Mouse (Mus musculus) liver, adult 2 months (tissue): ENCODE measurements around the gene Lmo7. TPM values are rescaled to one million over a fixed set of nuclear protein-coding genes. Genes with fewer than 3 reads are reported as not detected.

ENCODE experiments used
- DNase-seq: peaks from one replicate; pipeline ENCODE4 v3.0.0-alpha.2; 2011; ENCODE audit warnings: low read depth, low spot score; ENCODE audit errors: extremely low read depth
- H3K27ac ChIP-seq: fragments of 200-500 bp; replicated peaks from 2 replicates; pipeline ENCODE4 v1.5.1; 2012; ENCODE audit warnings: low read depth, mild to moderate bottlenecking, control low read depth, inconsistent platforms, low read length; ENCODE audit not compliant: insufficient read depth
- H3K27me3 ChIP-seq: fragments of 200-500 bp; 2 replicates; pipeline ENCODE4 v1.6.1; 2012; ENCODE audit warnings: mild to moderate bottlenecking, moderate library complexity, low read length, inconsistent platforms; ENCODE audit not compliant: control insufficient read depth, insufficient read depth
- H3K36me3 ChIP-seq: fragments of 200-500 bp; 2 replicates; pipeline ENCODE4 v1.6.1; 2012; ENCODE audit warnings: low read length, inconsistent platforms; ENCODE audit not compliant: control insufficient read depth, insufficient read depth
- H3K4me1 ChIP-seq: fragments of 200-500 bp; 2 replicates; pipeline ENCODE4 v1.6.1; 2011; ENCODE audit warnings: low read length; ENCODE audit not compliant: control insufficient read depth, insufficient read depth
- H3K4me3 ChIP-seq: fragments of 200-500 bp; 2 replicates; pipeline ENCODE4 v1.5.1; 2011; ENCODE audit warnings: low read depth, mild to moderate bottlenecking, control low read depth, low read length, moderate library complexity; ENCODE audit not compliant: insufficient read depth
- H3K79me2 ChIP-seq: fragments of 200-500 bp; 2 replicates; pipeline ENCODE4 v1.6.1; 2012; ENCODE audit warnings: inconsistent platforms, mild to moderate bottlenecking, low read length, moderate library complexity; ENCODE audit not compliant: control insufficient read depth, insufficient read depth
- H3K9ac ChIP-seq: fragments of 200-500 bp; 2 replicates; pipeline ENCODE4 v1.6.1; 2012; ENCODE audit warnings: low read depth, mild to moderate bottlenecking, control low read depth, inconsistent platforms, low read length
- CTCF ChIP-seq: fragments of 200-500 bp; IDR thresholded peaks from 2 replicates; pipeline ENCODE4 v1.5.1; 2011; ENCODE audit warnings: low read depth, low read length, control low read depth
- POLR2A ChIP-seq: fragments of 200-500 bp; IDR thresholded peaks from 2 replicates; pipeline ENCODE4 v1.6.1; 2011; ENCODE audit warnings: low read length, control low read depth; ENCODE audit not compliant: insufficient read depth; ENCODE audit errors: extremely low read depth
- WGBS: fragments of 180-500 bp; shearing (Covaris S2); methylation state at CpG from one replicate; pipeline ENCODE4 v1.1.7; 2018; 5-methylcytosine and 5-hydroxymethylcytosine counted together
- polyA plus RNA-seq: library from polyadenylated mRNA; depleted of rRNA; stranded (reverse); fragments of >200 nt; gene quantifications from 2 replicates; pipeline ENCODE4 v1.2.3, GENCODE M21; 2012
- total RNA-seq: library from RNA; depleted of rRNA; stranded (reverse); fragments of >200 nt; gene quantifications from 2 replicates; pipeline ENCODE4 v1.2.3, GENCODE M21; 2014

Lmo7 gene
- total and polyA plus RNA-seq, 2 experiments, result 7.1 to 30.0 TPM

GRCm38 (mm10) chr14:101729972-101730692 is 375 bp downstream of the Lmo7 start:
- Histone ChIP-seq H3K4me3 (peak overlapping the region; percentile 75; the same call in 1 of the 2 replicates), H3K27ac (no peak overlapping the region), H3K36me3 (no peaks in the 10 kb centered on the region), H3K4me1 (no peaks in the 10 kb centered on the region), H3K79me2 (no peaks in the 10 kb centered on the region), H3K27me3 (peaks cover 13% of the 10 kb centered on the region), H3K9ac (no peak overlapping the region)
- no peak for DNase-seq
- WGBS, result 4% methylated on average over 28 of the region's 28 CpGs
- TF ChIP-seq CTCF (no peak), POLR2A (no peak)

DNA sequence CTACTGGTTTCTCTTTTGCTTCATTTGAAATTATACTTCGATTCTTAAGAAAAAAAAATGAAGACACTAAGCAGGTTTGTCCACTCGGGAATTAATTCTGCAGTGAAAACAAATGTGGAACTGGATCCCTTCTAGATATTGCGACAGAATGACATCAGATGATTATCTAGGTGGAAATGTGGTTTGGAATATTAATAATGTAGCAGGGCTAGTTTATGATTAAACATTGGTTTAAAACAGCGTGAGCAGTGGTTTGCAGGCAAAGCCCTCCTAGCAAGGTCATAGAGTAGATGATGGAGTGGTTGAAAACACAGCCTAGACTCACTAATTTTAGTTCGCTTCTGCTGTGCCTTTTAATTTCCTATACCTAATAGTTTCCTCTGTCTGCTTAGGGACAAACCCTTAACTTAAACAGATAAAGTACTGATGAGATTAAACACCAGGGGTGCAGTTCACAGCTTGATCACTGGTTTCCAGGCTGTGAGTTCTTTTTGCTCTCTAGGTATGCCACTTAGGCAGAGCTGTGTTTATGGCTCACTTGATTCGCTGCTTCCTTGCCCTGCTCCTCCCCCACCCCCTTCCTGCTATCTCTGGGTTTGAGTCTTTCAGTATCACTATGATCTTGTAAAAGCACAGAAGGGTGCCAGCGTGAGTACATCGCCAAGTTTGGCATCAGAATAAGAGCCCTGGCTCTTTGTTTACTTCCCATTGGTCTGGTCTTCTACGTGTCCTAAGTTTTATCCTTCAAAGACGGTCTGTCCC is 4.0 kb downstream of the Lmo7 start:
- Histone ChIP-seq H3K4me1 (no peaks in the 10 kb centered on the region), H3K9ac (no peak overlapping the region), H3K4me3 (no peak overlapping the region), H3K27me3 (peaks cover 13% of the 10 kb centered on the region), H3K36me3 (no peaks in the 10 kb centered on the region), H3K79me2 (no peaks in the 10 kb centered on the region), H3K27ac (no peak overlapping the region)
- WGBS, result 25% methylated on average over 10 of the region's 10 CpGs
- DNase-seq, result peak; percentile 8
- no peak for TF ChIP-seq CTCF
- TF ChIP-seq POLR2A, result no peak

- H3K27ac ChIP-seq, result no peak overlapping the region
- 78% methylated on average over 4 of the region's 4 CpGs for WGBS
- no peaks in the 10 kb centered on the region for H3K79me2 ChIP-seq
- no peak overlapping the region for H3K9ac ChIP-seq
- no peaks in the 10 kb centered on the region for H3K4me1 ChIP-seq
- DNase-seq, result no peak
- no peak overlapping the region for H3K4me3 ChIP-seq
- no peaks in the 10 kb centered on the region; the same call in 1 of the 2 replicates for H3K27me3 ChIP-seq
- TF ChIP-seq CTCF, result no peak
- H3K36me3 ChIP-seq, result no peaks in the 10 kb centered on the region
These were observed 7.7 kb downstream of the Lmo7 start for GRCm38 (mm10) chr14:101737501-101737900.

DNA sequence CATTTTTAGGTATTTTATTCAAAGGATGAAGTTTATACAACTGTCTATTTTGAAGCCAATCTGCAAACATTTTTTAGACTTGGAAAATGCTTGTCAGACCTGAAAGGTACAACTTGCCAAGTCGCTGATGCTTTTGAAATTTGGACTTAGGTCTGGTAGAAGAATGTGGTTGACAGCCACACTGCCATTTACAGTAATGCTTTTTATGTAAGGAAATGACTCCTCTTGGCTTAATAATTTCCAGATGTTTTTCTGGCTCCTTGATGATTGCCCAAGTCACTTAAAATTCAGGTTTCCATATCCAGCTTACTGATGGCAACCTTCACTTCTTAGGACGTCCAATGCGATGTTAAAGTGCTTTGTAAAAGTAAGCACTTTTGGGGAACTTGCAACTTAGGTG is 16.9 kb downstream of the Lmo7 start:
- H3K27me3 ChIP-seq, result no peaks in the 10 kb centered on the region
- H3K79me2 ChIP-seq, result no peaks in the 10 kb centered on the region
- no peak overlapping the region for H3K4me3 ChIP-seq
- no peak overlapping the region for H3K27ac ChIP-seq
- DNase-seq, result peak; percentile 63
- H3K4me1 ChIP-seq, result no peaks in the 10 kb centered on the region
- H3K9ac ChIP-seq, result no peak overlapping the region
- TF ChIP-seq POLR2A (no peak), CTCF (no peak)
- WGBS, result 85% methylated on average over 3 of the region's 3 CpGs
- no peaks in the 10 kb centered on the region for H3K36me3 ChIP-seq

DNA sequence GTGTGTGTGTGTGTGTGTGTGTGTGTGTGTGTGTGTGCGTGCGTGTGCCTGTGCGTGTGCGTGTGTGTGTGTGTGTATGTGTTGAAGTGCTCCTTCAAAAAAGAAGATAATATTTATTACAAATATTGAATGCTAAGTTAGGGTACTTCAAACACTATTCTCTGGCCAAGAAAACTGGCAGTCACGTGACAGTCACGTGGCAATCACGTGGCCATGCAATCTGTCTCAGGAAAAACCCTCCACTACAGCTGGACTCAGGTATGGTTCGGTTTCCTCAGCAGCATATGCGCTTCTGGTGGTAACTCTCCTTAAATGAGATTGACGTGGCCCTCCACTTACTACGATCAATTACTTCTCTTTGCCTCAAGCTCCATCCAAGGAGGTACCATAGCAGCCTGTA is 18.1 kb downstream of the Lmo7 start:
- Histone ChIP-seq H3K36me3 (no peaks in the 10 kb centered on the region), H3K9ac (no peak overlapping the region), H3K4me3 (no peak overlapping the region), H3K79me2 (no peaks in the 10 kb centered on the region), H3K4me1 (no peaks in the 10 kb centered on the region), H3K27ac (no peak overlapping the region), H3K27me3 (no peaks in the 10 kb centered on the region)
- TF ChIP-seq CTCF (no peak), POLR2A (no peak)
- 94% methylated on average over 11 of the region's 11 CpGs for WGBS
- no peak for DNase-seq

GRCm38 (mm10) chr14:101748436-101748835 is 18.7 kb downstream of the Lmo7 start:
- no peaks in the 10 kb centered on the region for H3K4me1 ChIP-seq
- no peaks in the 10 kb centered on the region for H3K79me2 ChIP-seq
- H3K9ac ChIP-seq, result no peak overlapping the region
- 82% methylated on average over 7 of the region's 7 CpGs for WGBS
- no peak for DNase-seq
- no peak overlapping the region for H3K27ac ChIP-seq
- no peak overlapping the region for H3K4me3 ChIP-seq
- no peaks in the 10 kb centered on the region for H3K36me3 ChIP-seq
- TF ChIP-seq CTCF (no peak), POLR2A (no peak)
- H3K27me3 ChIP-seq, result no peaks in the 10 kb centered on the region
